Mouse (Mus musculus) midbrain, embryonic 14.5 days (tissue): ENCODE data around the gene Cdh23. TPM values are rescaled to one million over a fixed set of nuclear protein-coding genes. Genes with fewer than 3 reads are reported as not detected.
A peak's percentile ranks its signal among the peaks of the same experiment; 100 is the strongest.

ENCODE experiments used
- ATAC-seq: fragments of 200-750 bp; cut with Nextera tagmentation; 2 replicates; pipeline ENCODE4 v1.8.0; 2017; ENCODE audit warnings: moderate number of reproducible peaks, moderate library complexity; ENCODE audit not compliant: low FRiP score, low TSS enrichment
- DNase-seq: peaks from one replicate; pipeline ENCODE4 v3.0.0-alpha.2; 2015
- H3K27ac ChIP-seq: fragments of 300-500 bp; sonication (generic); replicated peaks from 2 replicates; pipeline ENCODE4 v1.5.1; 2014; ENCODE audit warnings: mild to moderate bottlenecking, low read depth, low read length, moderate library complexity
- H3K27me3 ChIP-seq: fragments of 300-500 bp; sonication (generic); 2 replicates; pipeline ENCODE4 v1.6.1; 2014; ENCODE audit warnings: low read length, control low read depth, mixed read lengths; ENCODE audit not compliant: control insufficient read depth, insufficient read depth
- H3K36me3 ChIP-seq: fragments of 300-500 bp; sonication (generic); 2 replicates; pipeline ENCODE4 v1.6.1; 2014; ENCODE audit warnings: low read length, control low read depth; ENCODE audit not compliant: control insufficient read depth, insufficient read depth
- H3K4me1 ChIP-seq: fragments of 300-500 bp; sonication (generic); 2 replicates; pipeline ENCODE4 v1.6.1; 2014; ENCODE audit warnings: mild to moderate bottlenecking, antibody characterized with exemption, low read length, control low read depth; ENCODE audit not compliant: control insufficient read depth, insufficient read depth
- H3K4me2 ChIP-seq: fragments of 300-500 bp; sonication (generic); 2 replicates; pipeline ENCODE4 v1.6.1; 2014; ENCODE audit warnings: mild to moderate bottlenecking, low read length, moderate library complexity
- H3K4me3 ChIP-seq: fragments of 300-500 bp; sonication (generic); replicated peaks from 2 replicates; pipeline ENCODE4 v1.5.1; 2014; ENCODE audit warnings: low read depth, low read length
- H3K9ac ChIP-seq: fragments of 300-500 bp; sonication (generic); replicated peaks from 2 replicates; pipeline ENCODE4 v1.6.1; 2014; ENCODE audit warnings: mild to moderate bottlenecking, low read length, moderate library complexity
- H3K9me3 ChIP-seq: fragments of 300-500 bp; sonication (generic); 2 replicates; pipeline ENCODE4 v1.6.1; 2016; ENCODE audit warnings: low read length, control low read depth, mixed read lengths; ENCODE audit not compliant: control insufficient read depth
- WGBS: fragments of 180-500 bp; shearing (Covaris S2); extraction: QIAGEN DNeasy Blood & Tissue Kit; methylation state at CpG from one replicate; pipeline ENCODE4 v1.1.7; 2014; 5-methylcytosine and 5-hydroxymethylcytosine counted together
- polyA plus RNA-seq: library from polyadenylated mRNA; unstranded; fragments of >200 nt; fragmentation: Nextera tagmentation; extraction: Ambion mirVana; gene quantifications from 2 replicates; pipeline ENCODE4 v1.2.1, GENCODE M21; 2014

The Cdh23 gene
- polyA plus RNA-seq, 1 experiment from 2014 or later: 5.0 TPM

- DNase-seq: no peak
- no peak overlapping the region for H3K27ac ChIP-seq
- WGBS: 82% methylated on average over 9 of the region's 9 CpGs
- H3K9ac ChIP-seq: no peak overlapping the region
- 0 out of 2 replicates have a peak, but pooled peaks cover 4% of the 10 kb centered on the region for H3K4me1 ChIP-seq
- H3K36me3 ChIP-seq: no peaks in the 10 kb centered on the region
- no peak for ATAC-seq
- H3K9me3 ChIP-seq: no peaks in the 10 kb centered on the region
- no peak overlapping the region for H3K4me2 ChIP-seq
- H3K27me3 ChIP-seq: no peaks in the 10 kb centered on the region
- no peak overlapping the region for H3K4me3 ChIP-seq
Measured at GRCm38 (mm10) chr10:60639291-60639690, 57.0 kb downstream of the Cdh23 start.

GRCm38 (mm10) chr10:60635568-60636295, 60.6 kb downstream of the Cdh23 start:
- DNase-seq: peak; percentile 24
- Histone ChIP-seq H3K9ac (no peak overlapping the region), H3K9me3 (no peaks in the 10 kb centered on the region), H3K36me3 (no peaks in the 10 kb centered on the region), H3K4me1 (no peaks in the 10 kb centered on the region), H3K27ac (no peak overlapping the region), H3K27me3 (no peaks in the 10 kb centered on the region), H3K4me3 (no peak overlapping the region), H3K4me2 (no peak overlapping the region)
- 39% methylated on average over 13 of the region's 13 CpGs for WGBS
- no peak for ATAC-seq

- H3K4me1 ChIP-seq: no peaks in the 10 kb centered on the region
- ATAC-seq (no peak), DNase-seq (no peak)
- no peaks in the 10 kb centered on the region for H3K27me3 ChIP-seq
- no peak overlapping the region for H3K9ac ChIP-seq
- peaks cover 8% of the 10 kb centered on the region for H3K9me3 ChIP-seq
- H3K36me3 ChIP-seq: no peaks in the 10 kb centered on the region
- H3K27ac ChIP-seq: no peak overlapping the region
- no peak overlapping the region for H3K4me3 ChIP-seq
- WGBS: 85% methylated on average over 9 of the region's 9 CpGs
- no peak overlapping the region for H3K4me2 ChIP-seq
Measured at GRCm38 (mm10) chr10:60634391-60634790, 61.9 kb downstream of the Cdh23 start.

DNA sequence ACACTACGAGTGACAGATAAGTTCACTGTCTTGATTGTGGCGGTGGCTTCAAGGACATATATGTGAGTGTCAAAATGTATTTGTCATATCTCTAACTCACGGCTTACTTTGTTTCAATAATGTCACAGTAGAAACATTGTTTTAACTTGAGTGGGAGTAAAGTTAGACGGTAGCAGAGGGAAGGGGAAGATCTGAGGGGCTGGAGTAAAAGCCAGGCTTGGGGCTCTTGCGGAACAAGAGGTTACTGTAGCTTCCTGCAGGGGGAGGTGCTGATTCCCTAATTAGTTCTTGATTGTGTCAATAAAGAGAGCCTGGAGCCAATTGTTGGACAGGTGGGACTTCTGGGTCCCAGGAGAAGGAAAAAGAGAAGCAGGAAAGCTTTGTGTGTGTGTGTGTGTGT, 70.2 kb downstream of the Cdh23 start:
- H3K27ac ChIP-seq: no peak overlapping the region
- H3K4me3 ChIP-seq: no peak overlapping the region
- no peak overlapping the region for H3K9ac ChIP-seq
- ATAC-seq: no peak
- no peaks in the 10 kb centered on the region for H3K27me3 ChIP-seq
- WGBS: 77% methylated on average over 5 of the region's 5 CpGs
- H3K36me3 ChIP-seq: no peaks in the 10 kb centered on the region
- no peak overlapping the region for H3K4me2 ChIP-seq
- peaks cover 13% of the 10 kb centered on the region for H3K9me3 ChIP-seq
- no peak for DNase-seq
- 0 out of 2 replicates have a peak, but pooled peaks cover 5% of the 10 kb centered on the region for H3K4me1 ChIP-seq

GRCm38 (mm10) chr10:60625511-60625910, 70.8 kb downstream of the Cdh23 start:
- WGBS: 62% methylated on average over 3 of the region's 3 CpGs
- Histone ChIP-seq H3K4me2 (no peak overlapping the region), H3K4me3 (no peak overlapping the region), H3K9me3 (peaks cover 13% of the 10 kb centered on the region), H3K27ac (no peak overlapping the region), H3K9ac (no peak overlapping the region), H3K36me3 (no peaks in the 10 kb centered on the region), H3K27me3 (no peaks in the 10 kb centered on the region), H3K4me1 (0 out of 2 replicates have a peak, but pooled peaks cover 5% of the 10 kb centered on the region)
- DNase-seq (no peak), ATAC-seq (no peak)

DNA sequence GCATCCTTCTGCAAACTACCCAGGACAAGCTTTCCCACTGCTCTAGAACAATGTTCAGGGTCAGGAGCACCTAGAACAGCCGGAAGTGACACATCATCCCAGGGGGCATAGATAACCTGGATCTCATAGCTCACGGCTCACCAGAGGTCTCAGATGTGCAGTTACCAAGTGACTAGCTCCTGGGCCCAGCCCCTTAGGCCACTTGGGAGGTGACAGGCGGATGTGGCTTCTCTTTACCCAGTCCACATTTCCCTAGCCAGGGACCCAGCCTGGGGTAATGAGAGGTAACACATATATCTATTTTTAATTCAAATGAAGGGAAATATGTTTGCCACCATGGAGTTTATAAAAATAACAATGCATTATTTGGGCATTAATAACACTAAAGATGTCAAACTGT, 71.3 kb downstream of the Cdh23 start:
- H3K4me2 ChIP-seq: no peak overlapping the region
- DNase-seq (no peak), ATAC-seq (no peak)
- no peak overlapping the region for H3K9ac ChIP-seq
- H3K27ac ChIP-seq: no peak overlapping the region
- WGBS: 42% methylated on average over 3 of the region's 3 CpGs
- no peak overlapping the region for H3K4me3 ChIP-seq
- H3K4me1 ChIP-seq: 0 out of 2 replicates have a peak, but pooled peaks cover 5% of the 10 kb centered on the region
- no peaks in the 10 kb centered on the region for H3K36me3 ChIP-seq
- peaks cover 11% of the 10 kb centered on the region for H3K9me3 ChIP-seq
- no peaks in the 10 kb centered on the region for H3K27me3 ChIP-seq

GRCm38 (mm10) chr10:60624217-60624708, 72.0 kb downstream of the Cdh23 start:
- H3K9me3 ChIP-seq: peaks cover 4% of the 10 kb centered on the region
- H3K27me3 ChIP-seq: no peaks in the 10 kb centered on the region
- ATAC-seq (peak; percentile 34; the same call in 1 of the 2 replicates), DNase-seq (peak; percentile 53)
- WGBS: 38% methylated on average over 14 of the region's 14 CpGs
- no peak overlapping the region for H3K4me3 ChIP-seq
- H3K9ac ChIP-seq: no peak overlapping the region
- H3K4me2 ChIP-seq: no peak overlapping the region
- 0 out of 2 replicates have a peak, but pooled peaks cover 5% of the 10 kb centered on the region for H3K4me1 ChIP-seq
- no peaks in the 10 kb centered on the region for H3K36me3 ChIP-seq
- H3K27ac ChIP-seq: peak overlapping the region; percentile 22; the same call in 1 of the 2 replicates

GRCm38 (mm10) chr10:60622836-60623235, 73.5 kb downstream of the Cdh23 start:
- Histone ChIP-seq H3K4me3 (no peak overlapping the region), H3K36me3 (no peaks in the 10 kb centered on the region), H3K4me1 (0 out of 2 replicates have a peak, but pooled peaks cover 5% of the 10 kb centered on the region), H3K4me2 (no peak overlapping the region), H3K27ac (no peak overlapping the region), H3K27me3 (no peaks in the 10 kb centered on the region), H3K9ac (no peak overlapping the region), H3K9me3 (no peaks in the 10 kb centered on the region)
- DNase-seq (no peak), ATAC-seq (no peak)
- WGBS: 51% methylated on average over 12 of the region's 12 CpGs
